Mouse (Mus musculus): ENCODE data around the gene Arid5b. TPM values are rescaled to one million over a fixed set of nuclear protein-coding genes. Genes with fewer than 3 reads are reported as not detected.

Gene Arid5b
- polyA plus RNA-seq, 1 experiment from 2014 or later, result 50.2 TPM

DNA sequence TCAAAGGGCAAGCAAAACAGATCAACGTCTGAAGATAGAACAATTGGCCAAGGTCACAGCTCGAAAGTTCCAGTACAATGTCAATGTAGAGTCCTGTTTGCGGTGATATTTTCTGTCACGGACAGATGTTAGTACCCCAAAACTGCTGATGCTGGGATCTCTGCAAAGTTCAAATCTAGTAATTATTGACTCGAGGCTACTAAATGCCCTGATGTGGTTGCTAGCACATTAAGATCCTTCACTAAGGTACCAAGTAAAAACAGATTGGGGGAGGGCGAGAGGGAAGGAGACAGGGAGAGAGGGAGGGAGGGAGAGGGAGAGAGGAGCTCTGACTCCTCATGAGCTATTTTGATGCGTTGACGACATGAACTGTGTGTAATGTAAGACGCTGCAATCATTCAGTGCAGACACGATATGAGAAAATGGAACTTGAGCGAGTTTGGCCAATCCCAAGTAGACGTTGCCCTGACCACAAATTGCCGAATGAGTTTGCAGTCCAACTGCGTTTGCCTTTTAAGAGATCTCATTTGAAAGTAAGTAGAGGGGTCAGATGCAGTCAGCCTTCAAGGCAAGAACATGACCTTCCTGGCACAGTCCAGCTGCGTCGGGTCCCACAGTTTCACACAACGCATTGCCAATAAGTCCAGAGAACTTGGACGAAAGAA is 133.1 kb downstream of the Arid5b start:
- no peaks in the 10 kb centered on the region for H3K9me3 ChIP-seq (replicated peaks)
- no peak overlapping the region for H3K4me3 ChIP-seq (replicated peaks)
- peaks cover 35% of the 10 kb centered on the region for H3K4me1 ChIP-seq
- no peaks in the 10 kb centered on the region for H3K36me3 ChIP-seq
- no peak overlapping the region for H3K9ac ChIP-seq
- 0 out of 2 replicates have a peak, but pooled peaks have one; percentile 51 for ATAC-seq (ENCODE audit: insufficient number of reproducible peaks, low FRiP score, low TSS enrichment, low read depth)
- H3K27me3 ChIP-seq, result no peaks in the 10 kb centered on the region
- WGBS, result 61% methylated on average over 18 of the region's 18 CpGs
- no peak overlapping the region for H3K4me2 ChIP-seq (replicated peaks)
- H3K27ac ChIP-seq (replicated peaks), result no peak overlapping the region

DNA sequence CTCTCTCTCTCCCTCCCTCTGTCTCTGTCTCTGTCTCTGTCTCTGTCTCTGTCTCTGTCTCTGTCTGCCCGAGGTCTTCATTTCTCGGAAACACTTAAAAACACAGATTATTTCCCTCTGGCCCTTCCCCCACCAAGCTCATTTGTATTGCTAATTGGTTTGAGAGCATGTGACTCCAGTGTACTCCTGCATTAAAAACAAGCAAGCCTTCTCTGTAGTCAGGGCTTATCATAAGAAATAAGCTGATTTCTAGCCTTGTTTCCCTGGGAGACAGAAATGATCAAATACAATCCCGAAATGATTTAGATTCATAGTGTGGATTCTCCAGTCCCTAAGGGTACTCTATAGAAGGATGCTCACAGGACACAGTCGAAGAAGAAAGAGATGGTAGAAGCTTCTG is 136.0 kb downstream of the Arid5b start:
- H3K4me2 ChIP-seq (replicated peaks), result no peak overlapping the region
- H3K4me3 ChIP-seq (replicated peaks), result no peak overlapping the region
- no peak overlapping the region for H3K9ac ChIP-seq
- H3K4me1 ChIP-seq, result peaks cover 23% of the 10 kb centered on the region
- WGBS, result 77% methylated on average over 4 of the region's 4 CpGs
- no peak overlapping the region for H3K27ac ChIP-seq (replicated peaks)
- no peaks in the 10 kb centered on the region for H3K9me3 ChIP-seq (replicated peaks)
- H3K27me3 ChIP-seq, result no peaks in the 10 kb centered on the region
- no peak for ATAC-seq (ENCODE audit: insufficient number of reproducible peaks, low FRiP score, low TSS enrichment, low read depth)
- peaks cover 2% of the 10 kb centered on the region; the same call in 1 of the 2 replicates for H3K36me3 ChIP-seq

DNA sequence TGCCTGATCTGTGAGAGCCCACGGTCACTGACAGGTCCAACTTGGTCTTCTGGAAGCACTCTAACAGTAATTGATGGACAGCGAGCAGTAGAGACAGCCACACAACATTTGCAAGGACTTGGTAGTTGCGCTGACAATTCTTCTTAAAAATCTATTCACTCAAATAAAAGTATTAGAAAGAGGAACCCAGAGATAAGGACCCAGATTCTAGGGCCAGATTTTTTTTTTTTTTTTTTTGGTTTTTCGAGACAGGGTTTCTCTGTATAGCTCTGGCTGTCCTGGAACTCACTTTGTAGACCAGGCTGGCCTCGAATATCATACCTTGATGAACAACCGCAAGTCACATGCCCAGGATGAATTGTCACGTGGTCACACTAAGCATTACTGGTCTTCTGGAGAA is 137.0 kb downstream of the Arid5b start:
- WGBS, result 88% methylated on average over 7 of the region's 7 CpGs
- no peak overlapping the region for H3K27ac ChIP-seq (replicated peaks)
- H3K9ac ChIP-seq, result no peak overlapping the region
- peaks cover 29% of the 10 kb centered on the region for H3K4me1 ChIP-seq
- no peak overlapping the region for H3K4me2 ChIP-seq (replicated peaks)
- H3K27me3 ChIP-seq, result no peaks in the 10 kb centered on the region
- H3K4me3 ChIP-seq (replicated peaks), result no peak overlapping the region
- H3K36me3 ChIP-seq, result peaks cover 2% of the 10 kb centered on the region; the same call in 1 of the 2 replicates
- no peak for ATAC-seq (ENCODE audit: insufficient number of reproducible peaks, low FRiP score, low TSS enrichment, low read depth)
- H3K9me3 ChIP-seq (replicated peaks), result no peaks in the 10 kb centered on the region

DNA sequence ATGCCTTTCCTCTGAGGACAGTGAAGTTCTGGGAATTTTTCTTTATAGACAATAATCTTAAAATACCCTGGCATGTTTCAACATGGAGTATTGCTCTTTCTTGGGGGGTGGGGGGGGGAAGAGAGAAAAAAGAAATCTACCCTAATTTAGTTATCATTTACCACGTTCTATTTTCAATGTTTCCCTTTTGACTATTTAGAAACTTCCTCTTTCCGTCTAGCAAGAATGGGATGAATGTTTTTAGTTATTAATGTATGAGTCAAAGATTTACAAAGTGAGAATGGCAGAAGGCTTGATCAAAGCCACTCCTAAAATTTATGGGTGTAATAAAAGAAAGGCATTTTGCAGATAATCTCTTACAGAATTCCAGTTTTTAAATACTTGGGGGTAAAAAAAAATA is 137.7 kb downstream of the Arid5b start:
- ATAC-seq (ENCODE audit: insufficient number of reproducible peaks, low FRiP score, low TSS enrichment, low read depth), result no peak
- H3K4me3 ChIP-seq (replicated peaks), result no peak overlapping the region
- no peak overlapping the region for H3K27ac ChIP-seq (replicated peaks)
- no peaks in the 10 kb centered on the region for H3K9me3 ChIP-seq (replicated peaks)
- no peaks in the 10 kb centered on the region for H3K27me3 ChIP-seq
- H3K4me1 ChIP-seq, result peaks cover 29% of the 10 kb centered on the region
- peaks cover 2% of the 10 kb centered on the region; the same call in 1 of the 2 replicates for H3K36me3 ChIP-seq
- H3K4me2 ChIP-seq (replicated peaks), result no peak overlapping the region
- 29% methylated on average over 2 of the region's 2 CpGs for WGBS
- H3K9ac ChIP-seq, result no peak overlapping the region

DNA sequence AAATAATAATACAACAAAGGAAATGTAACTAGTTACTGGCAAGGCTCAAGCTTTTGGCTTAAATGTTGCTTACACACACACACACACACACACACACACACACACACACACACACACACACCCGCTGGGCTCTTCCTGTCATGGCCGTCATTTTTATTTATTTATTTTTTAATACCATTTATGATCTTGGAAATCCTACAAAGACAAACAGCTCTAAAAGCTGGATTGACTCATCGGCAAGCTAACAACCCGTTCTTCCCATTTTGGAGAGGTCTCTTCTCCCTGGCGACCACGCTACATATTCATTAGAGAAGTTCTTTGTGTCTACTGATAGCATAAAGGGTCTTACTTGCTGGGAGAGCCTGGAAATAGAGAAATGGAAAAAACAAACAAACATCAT is 138.2 kb downstream of the Arid5b start:
- 68% methylated on average over 6 of the region's 6 CpGs for WGBS
- Histone ChIP-seq H3K27ac (replicated peaks) (no peak overlapping the region), H3K36me3 (peaks cover 2% of the 10 kb centered on the region; the same call in 1 of the 2 replicates), H3K4me2 (replicated peaks) (no peak overlapping the region), H3K4me1 (peaks cover 27% of the 10 kb centered on the region), H3K27me3 (no peaks in the 10 kb centered on the region), H3K4me3 (replicated peaks) (no peak overlapping the region), H3K9ac (no peak overlapping the region), H3K9me3 (replicated peaks) (no peaks in the 10 kb centered on the region)
- no peak for ATAC-seq (ENCODE audit: insufficient number of reproducible peaks, low FRiP score, low TSS enrichment, low read depth)

DNA sequence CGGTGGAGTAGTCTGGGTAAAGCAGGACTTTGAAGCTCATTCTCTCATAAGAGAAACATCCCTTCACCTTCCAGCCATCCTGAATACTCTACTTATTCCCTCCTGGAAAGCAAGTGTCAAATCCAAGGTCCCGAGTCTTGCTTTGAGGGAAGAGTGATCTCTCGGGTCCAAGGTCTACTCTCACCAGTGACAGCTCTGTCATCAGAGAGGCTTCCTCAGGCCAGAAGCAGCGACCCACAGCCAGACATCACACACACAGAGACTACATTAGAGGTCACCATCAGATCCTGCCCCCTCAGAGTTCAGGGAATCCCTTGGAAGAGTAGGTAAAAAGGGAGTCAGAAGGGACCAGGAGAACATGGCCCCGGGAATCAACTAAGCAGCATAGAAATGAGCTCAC is 140.4 kb downstream of the Arid5b start:
- H3K27me3 ChIP-seq, result no peaks in the 10 kb centered on the region
- H3K27ac ChIP-seq (replicated peaks), result no peak overlapping the region
- H3K9ac ChIP-seq, result no peak overlapping the region
- no peak for ATAC-seq (ENCODE audit: insufficient number of reproducible peaks, low FRiP score, low TSS enrichment, low read depth)
- H3K36me3 ChIP-seq, result peaks cover 7% of the 10 kb centered on the region; the same call in 1 of the 2 replicates
- WGBS, result 86% methylated on average over 5 of the region's 5 CpGs
- peaks cover 28% of the 10 kb centered on the region for H3K4me1 ChIP-seq
- no peak overlapping the region for H3K4me3 ChIP-seq (replicated peaks)
- no peaks in the 10 kb centered on the region for H3K9me3 ChIP-seq (replicated peaks)
- H3K4me2 ChIP-seq (replicated peaks), result no peak overlapping the region

DNA sequence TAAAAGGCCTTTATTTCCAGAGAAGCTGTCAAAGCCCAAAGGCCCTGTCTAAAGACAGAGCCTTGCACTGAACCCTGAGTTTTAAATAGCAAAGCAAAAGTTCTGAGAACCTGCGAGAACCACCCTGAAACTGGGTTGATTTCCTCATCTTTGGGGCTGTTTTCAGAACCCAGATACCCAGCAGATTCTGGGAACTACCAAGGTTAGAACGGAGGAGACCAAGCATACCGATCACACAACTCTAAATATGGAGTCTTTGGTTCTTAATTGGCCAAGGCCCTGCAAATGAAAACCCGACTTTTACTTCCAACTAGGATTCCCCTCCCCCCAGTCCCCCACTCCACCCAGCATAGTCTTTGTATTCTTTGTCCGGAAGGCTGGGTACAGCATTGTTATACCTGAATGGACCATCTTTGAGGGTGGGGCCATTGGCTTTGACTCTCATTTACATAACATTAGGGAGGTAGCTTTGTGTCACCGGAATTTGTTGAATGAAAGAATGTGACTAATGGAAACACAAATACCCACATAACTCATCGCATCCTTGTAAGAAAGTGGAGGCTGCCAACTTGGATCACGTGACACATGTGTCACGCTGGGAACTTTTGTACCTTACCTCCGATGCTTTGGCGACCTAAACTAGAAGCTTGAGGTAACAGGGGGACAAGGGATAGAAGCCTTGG is 141.2 kb downstream of the Arid5b start:
- peak overlapping the region; percentile 49; the same call in 1 of the 2 replicates for H3K4me2 ChIP-seq (replicated peaks)
- peak overlapping the region; percentile 84 for H3K27ac ChIP-seq (replicated peaks)
- H3K9ac ChIP-seq, result no peak overlapping the region
- peaks cover 28% of the 10 kb centered on the region for H3K4me1 ChIP-seq
- no peaks in the 10 kb centered on the region for H3K9me3 ChIP-seq (replicated peaks)
- H3K27me3 ChIP-seq, result no peaks in the 10 kb centered on the region
- H3K4me3 ChIP-seq (replicated peaks), result no peak overlapping the region
- no peak for ATAC-seq (ENCODE audit: insufficient number of reproducible peaks, low FRiP score, low TSS enrichment, low read depth)
- WGBS, result 59% methylated on average over 11 of the region's 11 CpGs
- H3K36me3 ChIP-seq, result peaks cover 11% of the 10 kb centered on the region; the same call in 1 of the 2 replicates

DNA sequence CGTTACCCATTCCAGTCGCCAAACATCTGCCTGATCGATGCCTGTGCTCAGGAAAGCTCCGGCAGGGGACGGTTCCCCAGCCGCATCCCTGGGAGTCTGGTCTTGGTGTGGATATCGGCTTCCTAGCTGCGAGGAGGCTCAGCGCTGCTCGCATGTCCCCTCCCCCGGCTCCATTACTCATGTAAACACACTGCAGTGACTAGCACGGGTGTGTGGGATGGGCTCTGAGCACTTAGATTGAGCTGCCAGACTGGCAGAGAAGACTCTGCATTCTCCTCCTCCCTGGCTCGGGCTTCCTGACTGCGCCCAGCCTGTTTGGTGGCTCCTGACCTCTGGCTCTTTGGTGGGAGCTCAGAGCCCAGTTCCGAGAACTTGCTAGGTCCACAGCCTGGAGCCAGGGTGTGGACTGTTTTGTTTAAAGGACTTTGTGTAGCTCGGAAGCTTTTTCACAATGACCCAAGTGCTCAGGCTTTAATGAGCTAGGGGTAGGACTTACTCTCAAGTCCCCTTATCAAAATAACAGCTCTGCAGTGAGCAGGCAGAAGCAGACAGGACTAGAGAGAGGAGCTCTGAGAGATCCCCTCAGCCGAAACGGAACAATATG is 142.0 kb downstream of the Arid5b start:
- Histone ChIP-seq H3K4me3 (replicated peaks) (peak overlapping the region; percentile 42), H3K27me3 (no peaks in the 10 kb centered on the region), H3K9me3 (replicated peaks) (no peaks in the 10 kb centered on the region), H3K36me3 (peaks cover 11% of the 10 kb centered on the region; the same call in 1 of the 2 replicates), H3K4me2 (replicated peaks) (peak overlapping the region; percentile 49), H3K4me1 (peaks cover 28% of the 10 kb centered on the region), H3K27ac (replicated peaks) (peak overlapping the region; percentile 84), H3K9ac (0 out of 2 replicates have a peak overlapping the region, but pooled peaks have one; percentile 7)
- peak; percentile 91 for ATAC-seq (ENCODE audit: insufficient number of reproducible peaks, low FRiP score, low TSS enrichment, low read depth)
- WGBS, result 4% methylated on average over 18 of the region's 18 CpGs

DNA sequence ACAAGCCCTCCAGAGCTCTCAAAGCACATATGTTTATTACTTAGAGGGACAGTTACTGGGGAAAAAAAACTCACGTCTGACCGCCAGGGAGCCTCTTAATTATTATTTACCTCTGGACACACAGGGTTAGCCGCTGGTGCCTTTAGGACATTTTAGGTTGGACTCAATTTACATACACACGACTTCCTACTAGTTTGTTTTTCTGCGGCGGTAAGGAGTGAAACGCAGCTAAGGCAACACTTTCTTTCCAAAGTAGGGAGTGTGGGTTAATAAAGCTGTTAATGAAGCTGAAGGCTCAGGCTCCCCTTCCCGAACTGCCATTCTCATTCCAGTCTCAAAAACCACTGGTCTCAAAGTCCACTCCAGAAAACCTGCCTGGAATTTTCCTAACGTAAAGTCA is 142.5 kb downstream of the Arid5b start:
- no peaks in the 10 kb centered on the region for H3K27me3 ChIP-seq
- H3K4me1 ChIP-seq, result peaks cover 28% of the 10 kb centered on the region
- H3K4me2 ChIP-seq (replicated peaks), result peak overlapping the region; percentile 49
- peaks cover 11% of the 10 kb centered on the region; the same call in 1 of the 2 replicates for H3K36me3 ChIP-seq
- H3K27ac ChIP-seq (replicated peaks), result peak overlapping the region; percentile 84
- 3% methylated on average over 9 of the region's 9 CpGs for WGBS
- peak overlapping the region; percentile 7; the same call in 1 of the 2 replicates for H3K9ac ChIP-seq
- peak overlapping the region; percentile 42 for H3K4me3 ChIP-seq (replicated peaks)
- no peaks in the 10 kb centered on the region for H3K9me3 ChIP-seq (replicated peaks)
- no peak for ATAC-seq (ENCODE audit: insufficient number of reproducible peaks, low FRiP score, low TSS enrichment, low read depth)

DNA sequence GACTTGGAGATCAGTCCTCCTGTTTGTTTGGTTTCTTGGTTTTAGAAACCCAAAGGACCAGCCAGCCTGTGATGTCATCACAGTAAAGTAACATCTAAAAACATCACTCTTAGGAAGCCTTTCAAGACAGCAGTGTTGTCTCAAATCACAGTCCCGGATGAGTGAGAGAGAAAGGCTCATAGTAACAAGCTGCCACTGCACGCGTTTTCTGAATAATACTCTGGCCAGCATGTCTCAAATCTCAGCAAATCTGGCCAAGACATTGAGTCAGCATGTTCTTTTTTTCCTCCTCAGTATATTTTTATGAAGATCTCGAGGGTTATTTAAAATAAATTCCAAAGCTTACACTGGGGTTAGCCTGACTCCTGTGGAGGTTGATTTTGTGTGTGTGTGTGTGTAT is 143.1 kb downstream of the Arid5b start:
- H3K27me3 ChIP-seq, result no peaks in the 10 kb centered on the region

DNA sequence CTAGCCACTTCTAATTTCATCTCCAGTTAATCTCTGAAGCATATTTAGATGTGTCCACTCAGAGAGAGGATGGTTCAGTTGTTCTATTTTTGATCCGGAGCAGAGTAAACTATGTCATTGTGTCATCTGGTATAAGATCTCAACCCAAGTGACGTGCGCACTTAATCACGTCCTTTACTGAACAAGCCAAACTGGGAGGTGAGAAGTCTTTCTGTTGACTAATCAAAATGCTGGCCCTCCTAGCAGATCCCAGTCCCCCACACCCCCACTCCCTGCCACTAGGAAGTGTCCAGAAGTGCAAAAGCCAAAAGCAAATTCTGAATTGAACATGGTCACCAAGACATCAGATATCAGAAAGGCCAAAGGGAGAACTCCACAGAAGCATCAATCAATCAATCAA is 144.0 kb downstream of the Arid5b start:
- Histone ChIP-seq H3K4me3 (replicated peaks) (no peak overlapping the region), H3K9ac (no peak overlapping the region), H3K9me3 (replicated peaks) (no peaks in the 10 kb centered on the region), H3K27me3 (no peaks in the 10 kb centered on the region), H3K4me2 (replicated peaks) (peak overlapping the region; percentile 49; the same call in 1 of the 2 replicates), H3K36me3 (peaks cover 11% of the 10 kb centered on the region; the same call in 1 of the 2 replicates), H3K4me1 (peaks cover 39% of the 10 kb centered on the region), H3K27ac (replicated peaks) (no peak overlapping the region)
- ATAC-seq (ENCODE audit: insufficient number of reproducible peaks, low FRiP score, low TSS enrichment, low read depth), result no peak
- WGBS, result 67% methylated on average over 4 of the region's 4 CpGs

More for the DNA sequence above, 143.1 kb downstream of the Arid5b start:
- 15% methylated on average over 4 of the region's 4 CpGs for WGBS
- peaks cover 11% of the 10 kb centered on the region; the same call in 1 of the 2 replicates for H3K36me3 ChIP-seq
- peak overlapping the region; percentile 42 for H3K4me3 ChIP-seq (replicated peaks)
- H3K27ac ChIP-seq (replicated peaks), result peak overlapping the region; percentile 84; the same call in 1 of the 2 replicates
- H3K4me2 ChIP-seq (replicated peaks), result peak overlapping the region; percentile 49
- no peaks in the 10 kb centered on the region for H3K9me3 ChIP-seq (replicated peaks)
- H3K9ac ChIP-seq, result no peak overlapping the region
- ATAC-seq (ENCODE audit: insufficient number of reproducible peaks, low FRiP score, low TSS enrichment, low read depth), result no peak
- H3K4me1 ChIP-seq, result peaks cover 31% of the 10 kb centered on the region
